Mouse (Mus musculus): ENCODE results near the gene Tdrd6. TPM values are rescaled to one million over a fixed set of nuclear protein-coding genes. Genes with fewer than 3 reads are reported as not detected.

Gene Tdrd6
- total RNA-seq, 2 experiments from 2014 or later = 0.04 TPM; not detected in 1

Other genes starting within 250 kb of the Tdrd6 start
- gene Mep1a, start 127.5 kb downstream of the Tdrd6 start, total RNA-seq (2021) = not detected
- not detected for gene Ankrd66, start 86.7 kb downstream of the Tdrd6 start, total RNA-seq (2021)
- gene Pla2g7, start 62.2 kb downstream of the Tdrd6 start, total RNA-seq (2021) = 10 to 100 TPM in 1 of 2 experiments, 1 to 10 TPM in 1; 8.2 to 10.0 TPM
- 1 to 10 TPM; 2.5 to 3.7 TPM for gene Slc25a27, start 36.9 kb upstream of the Tdrd6 start, total RNA-seq (2021)
- gene Cyp39a1, start 37.1 kb upstream of the Tdrd6 start, total RNA-seq (2021) = 1 to 10 TPM; 3.0 to 3.1 TPM
- gene Rcan2, start 171.1 kb upstream of the Tdrd6 start, total RNA-seq (2021) = 10 to 100 TPM; 20.5 to 27.2 TPM